Mouse (Mus musculus) ES-E14 (cell line): ENCODE results near the gene Lrp5.

Experiments
- CHD2 ChIP-seq: IDR thresholded peaks from 2 replicates; pipeline ENCODE4 v1.6.1; 2014; ENCODE audit warnings: mild to moderate bottlenecking, low read depth, low read length, inconsistent platforms
- HCFC1 ChIP-seq: IDR thresholded peaks from 2 replicates; pipeline ENCODE4 v1.6.1; 2012; ENCODE audit warnings: low read length, inconsistent platforms, borderline replicate concordance; ENCODE audit not compliant: insufficient read depth
- MAFK ChIP-seq: IDR thresholded peaks from 2 replicates; pipeline ENCODE4 v1.6.1; 2014; ENCODE audit warnings: mild to moderate bottlenecking, low read depth, low read length, inconsistent platforms; ENCODE audit not compliant: insufficient read depth
- ZC3H11A ChIP-seq: IDR thresholded peaks from 2 replicates; pipeline ENCODE4 v1.6.1; 2012; ENCODE audit warnings: low read depth, mild to moderate bottlenecking, inconsistent platforms, low read length, borderline replicate concordance
- ZNF384 ChIP-seq: IDR thresholded peaks from 2 replicates; pipeline ENCODE4 v1.6.1; 2012; ENCODE audit warnings: low read depth, low read length, inconsistent platforms

- no peak for TF ChIP-seq ZC3H11A
- TF ChIP-seq HCFC1, result no peak
- TF ChIP-seq MAFK, result no peak
- TF ChIP-seq ZNF384, result no peak
- TF ChIP-seq CHD2, result no peak
Measured at GRCm38 (mm10) chr19:3562298-3562697, 124.1 kb downstream of the Lrp5 start.
